Mouse (Mus musculus) cerebellum, adult 11 months (tissue): ENCODE measurements around the gene Larp1.

Experiments
- DNase-seq: peaks from one replicate; pipeline ENCODE4 v3.0.0; 2022

Gene Larp1

GRCm38 (mm10) chr11:58009051-58009515, at the start of gene Larp1:
Gene Larp1, plus strand, starts transcription at chr11:58009064.
- DNase-seq = peak; percentile 63

DNA sequence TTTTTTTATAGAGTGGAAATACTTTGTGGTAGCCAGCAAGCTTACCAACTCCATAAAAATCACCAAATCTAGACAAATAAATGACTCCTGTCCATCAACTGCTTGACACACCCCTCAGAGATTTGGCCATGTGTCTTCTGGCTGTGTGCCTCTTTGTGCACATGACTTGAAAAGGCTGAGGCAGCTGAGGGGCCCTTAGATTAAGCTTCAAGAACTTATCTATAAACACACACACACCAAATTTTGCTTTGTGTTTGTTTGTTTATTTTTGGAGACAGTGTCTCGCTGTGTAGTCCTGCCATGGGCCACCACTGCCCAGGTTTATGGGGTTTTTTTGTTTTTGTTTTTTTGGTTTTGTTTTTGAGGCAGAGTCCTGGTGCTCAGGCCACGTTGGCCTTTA, 48.9 kb upstream of the Larp1 start:
- DNase-seq = no peak

DNA sequence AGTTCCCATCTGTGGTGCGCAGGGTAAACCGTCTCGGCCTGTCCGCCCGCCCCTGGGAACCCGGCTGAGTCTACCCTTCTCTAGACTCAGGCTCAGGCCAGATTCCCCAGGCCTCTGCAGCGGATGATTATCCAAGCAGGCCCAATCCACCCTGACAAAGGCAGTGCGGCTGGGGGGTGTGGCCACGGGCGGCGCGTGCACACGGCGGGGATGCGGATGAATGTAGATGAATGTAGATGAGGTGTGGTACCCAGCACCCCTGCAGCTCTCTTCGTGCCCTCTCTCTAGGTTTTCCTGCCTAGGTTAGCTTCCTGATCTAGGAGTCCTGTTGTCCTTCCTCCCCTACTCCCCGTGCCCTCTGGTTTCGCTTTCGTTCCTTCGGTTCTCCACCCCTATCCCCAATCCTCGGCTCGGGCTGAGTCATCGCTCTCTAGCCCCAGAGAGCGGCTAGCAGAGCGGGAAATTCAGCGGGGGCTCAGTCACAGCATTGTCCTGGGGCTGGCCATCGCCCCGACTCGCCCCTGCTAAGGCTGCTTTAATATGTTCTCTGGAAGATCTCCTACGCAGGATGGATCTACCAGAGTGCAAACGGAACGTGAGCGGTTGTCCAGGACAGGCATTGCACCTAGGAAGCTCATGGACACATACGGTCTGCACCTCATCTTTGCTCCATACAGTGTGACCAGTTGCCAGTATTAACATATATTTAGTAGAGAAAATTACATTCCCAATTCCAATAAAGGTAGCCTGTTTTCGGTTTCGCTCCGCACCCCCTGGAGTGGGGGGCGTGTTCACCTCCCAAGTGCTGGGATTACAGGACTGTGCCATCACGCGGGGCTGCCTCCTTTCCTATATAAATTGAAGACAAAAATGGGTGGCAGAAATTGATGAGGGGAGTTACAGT, 46.2 kb upstream of the Larp1 start:
- peak; percentile 81 for DNase-seq

- no peak for DNase-seq
Measured at GRCm38 (mm10) chr11:57963291-57963870, 45.5 kb upstream of the Larp1 start.

- no peak for DNase-seq
Measured at GRCm38 (mm10) chr11:57966630-57967029, 42.2 kb upstream of the Larp1 start.

DNA sequence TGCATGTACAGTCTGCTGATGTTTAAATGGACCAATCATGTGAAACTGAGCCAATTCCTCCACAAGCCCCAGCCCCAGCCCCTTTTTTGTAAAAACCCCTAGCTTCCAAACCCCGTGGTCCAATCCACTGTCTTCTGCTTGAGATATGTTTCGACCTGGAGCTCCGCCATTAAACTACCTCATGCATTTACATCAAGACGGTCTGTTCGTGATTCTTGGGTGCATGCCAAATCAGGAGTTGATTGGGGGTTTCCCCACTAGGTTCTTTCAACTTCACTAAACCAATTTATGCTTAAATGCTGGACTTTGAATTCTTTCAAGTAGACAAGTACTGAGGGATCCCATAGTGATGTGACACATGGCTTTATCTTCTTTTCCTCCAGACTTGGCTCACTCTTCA, 40.6 kb upstream of the Larp1 start:
- DNase-seq = no peak

GRCm38 (mm10) chr11:57970541-57970940, 38.3 kb upstream of the Larp1 start:
- DNase-seq = no peak

DNA sequence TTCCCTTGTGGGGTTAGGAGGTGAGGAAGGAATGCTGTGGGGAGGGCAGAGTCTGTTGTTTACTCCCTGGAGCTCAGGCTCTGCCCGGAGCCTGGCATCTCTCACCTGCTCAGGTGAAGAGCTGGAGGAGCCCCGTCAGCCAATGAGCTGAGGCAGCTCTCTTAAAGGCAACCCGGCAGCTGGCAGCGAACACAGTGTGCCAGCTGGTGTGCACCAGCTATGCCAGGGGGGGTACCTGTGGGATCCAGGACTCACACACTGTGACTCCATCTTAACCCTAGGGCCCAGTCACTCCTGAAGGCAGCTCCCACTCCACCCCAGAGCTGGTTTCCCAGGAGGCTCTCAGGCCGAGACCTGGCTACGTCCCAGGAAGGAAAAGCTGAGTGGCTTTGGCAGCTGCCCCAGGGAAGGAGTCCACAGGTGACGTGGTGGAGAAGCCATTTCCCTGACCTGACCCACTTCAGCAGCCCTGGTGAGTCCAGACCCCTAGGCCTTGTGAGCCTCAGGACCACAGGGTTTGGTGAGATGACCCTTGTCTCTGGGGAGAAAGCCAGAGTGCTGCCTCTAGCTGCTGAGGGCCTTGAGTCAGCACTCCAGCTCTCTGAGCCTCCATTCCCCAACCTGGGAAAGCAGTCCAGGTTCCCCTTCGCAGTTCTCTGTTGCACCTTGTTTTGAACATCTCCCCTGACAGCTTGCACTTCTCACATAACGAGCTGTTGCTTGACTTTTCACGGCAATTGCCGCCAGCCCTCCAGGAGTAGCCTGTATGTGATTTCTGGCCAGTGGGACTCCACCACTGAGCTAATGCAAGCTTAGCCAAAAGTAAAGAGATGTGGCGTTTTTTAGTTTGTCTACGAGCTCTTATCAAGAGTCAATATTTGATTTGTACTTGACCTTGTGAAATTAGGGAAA, 35.6 kb upstream of the Larp1 start:
- peak; percentile 65 for DNase-seq

DNA sequence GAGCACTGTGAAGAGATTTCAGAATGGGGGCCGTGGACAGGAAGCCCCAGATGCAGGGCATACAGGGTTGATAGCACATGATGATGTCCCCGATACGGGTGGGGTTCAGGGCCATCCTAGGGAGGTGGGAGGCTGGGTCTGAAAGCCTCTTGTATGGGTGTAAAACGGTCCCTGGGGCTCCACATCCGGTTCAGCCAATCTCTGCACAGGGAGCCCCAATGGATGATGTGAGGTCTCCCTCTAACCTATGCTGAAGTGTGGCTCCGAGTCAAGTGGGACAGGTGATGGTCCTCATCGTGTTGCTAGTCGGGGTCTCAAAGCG, 35.0 kb upstream of the Larp1 start:
- DNase-seq = no peak

DNA sequence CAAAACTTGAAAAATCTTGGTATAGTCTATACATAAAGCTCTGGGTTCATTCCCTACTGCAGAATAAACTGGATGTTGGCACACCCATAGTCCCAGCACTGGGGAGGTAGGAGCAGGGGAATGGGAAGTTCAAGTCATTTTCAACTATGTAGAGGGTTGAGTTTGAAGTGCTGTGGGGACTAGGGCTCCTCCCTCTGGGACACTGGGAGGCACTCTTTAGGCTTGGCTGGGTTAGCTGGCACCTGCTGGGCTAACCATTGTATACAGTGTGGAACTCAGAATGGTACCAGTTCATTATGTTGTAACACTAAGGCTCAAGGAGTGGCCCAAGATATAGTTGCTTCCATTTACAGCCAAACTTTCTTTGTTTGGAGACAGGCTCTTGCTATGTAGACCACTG, 33.0 kb upstream of the Larp1 start:
- DNase-seq = no peak

DNA sequence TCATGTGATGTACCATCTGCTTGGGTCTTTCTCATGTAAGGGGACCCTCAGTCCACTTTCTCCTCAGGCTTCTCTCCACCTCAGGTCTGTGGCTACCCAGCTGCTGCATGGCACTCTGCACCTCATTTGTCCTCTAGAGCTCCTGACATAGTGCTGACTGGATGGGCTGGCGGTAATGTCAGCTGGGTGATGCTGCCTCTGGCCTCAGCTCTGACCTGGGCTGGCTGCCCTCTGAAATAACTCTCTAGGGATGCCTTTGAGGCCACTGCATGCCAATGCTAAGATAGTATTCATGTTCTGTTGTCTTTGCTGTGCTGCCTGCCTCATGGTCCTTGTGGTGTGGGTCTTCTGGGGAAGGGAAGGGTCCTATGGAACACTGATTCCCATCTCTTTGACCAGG, 31.2 kb upstream of the Larp1 start:
- DNase-seq = no peak

DNA sequence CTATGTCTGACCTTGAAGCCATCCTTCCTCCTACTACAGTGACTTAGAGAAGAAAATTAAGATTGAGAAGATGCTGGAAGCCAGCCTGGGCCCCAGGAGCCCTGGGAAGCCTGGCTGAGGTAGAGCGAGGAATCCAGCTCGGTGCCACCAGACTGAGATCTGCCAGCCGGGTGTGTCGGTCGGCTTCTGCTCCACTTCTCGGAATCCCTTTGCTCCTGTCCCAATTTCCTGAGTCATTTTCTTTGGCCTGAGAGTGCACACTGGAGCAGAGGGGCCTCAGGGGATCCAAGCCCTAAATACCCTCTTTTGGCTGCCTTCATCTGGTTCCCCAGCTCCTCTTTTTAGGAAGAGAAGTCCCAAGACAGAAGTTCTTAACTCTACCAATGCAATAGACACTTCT, 29.2 kb upstream of the Larp1 start:
- DNase-seq = no peak

GRCm38 (mm10) chr11:57981083-57981809, 27.6 kb upstream of the Larp1 start:
- no peak for DNase-seq

- no peak for DNase-seq
Measured at GRCm38 (mm10) chr11:57983480-57984342, 25.2 kb upstream of the Larp1 start.

- DNase-seq = no peak
Measured at GRCm38 (mm10) chr11:57984343-57984666, 24.6 kb upstream of the Larp1 start.

DNA sequence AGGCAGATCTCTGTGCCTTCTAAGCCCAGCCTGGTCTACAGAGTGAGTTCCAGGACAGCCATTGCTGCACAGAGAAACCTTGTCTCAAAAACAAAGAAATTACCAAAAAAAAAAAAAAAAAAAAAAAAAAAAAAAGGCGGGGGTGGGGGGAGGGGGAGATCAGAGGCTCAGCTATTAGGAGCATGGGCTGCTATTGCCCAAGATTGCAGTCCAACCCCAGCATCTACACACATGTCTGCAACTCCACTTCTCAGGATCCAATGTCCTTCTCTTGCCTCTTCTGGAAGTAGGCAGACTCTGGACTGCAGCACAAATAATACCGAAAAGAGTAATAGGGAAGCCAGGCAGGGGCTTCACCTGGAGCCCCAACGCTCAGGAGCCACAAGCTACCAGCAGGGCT, 23.4 kb upstream of the Larp1 start:
- no peak for DNase-seq

DNA sequence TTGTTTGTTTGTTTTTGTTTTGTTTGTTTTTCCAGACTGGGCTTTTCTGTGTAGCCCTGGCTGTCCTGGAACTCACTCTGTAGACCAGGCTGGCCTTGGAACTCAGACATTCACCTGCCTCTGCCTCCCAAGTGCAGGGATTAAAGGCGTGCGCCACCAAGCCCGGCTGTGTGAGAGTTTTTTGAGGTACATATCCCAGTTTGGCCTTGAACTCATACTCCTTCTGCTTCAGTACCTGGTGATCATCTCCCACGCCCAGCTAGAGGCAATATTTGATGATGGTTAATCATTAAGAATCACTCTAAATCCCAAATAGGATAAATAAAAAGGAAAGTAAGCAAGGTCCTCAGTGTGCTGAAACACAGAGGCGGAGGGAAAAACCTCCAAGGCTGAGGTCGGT, 22.8 kb upstream of the Larp1 start:
- DNase-seq = no peak

- DNase-seq = no peak
Measured at GRCm38 (mm10) chr11:57986456-57986855, 22.4 kb upstream of the Larp1 start.

GRCm38 (mm10) chr11:57986861-57987260, 22.0 kb upstream of the Larp1 start:
- no peak for DNase-seq

- no peak for DNase-seq
Measured at GRCm38 (mm10) chr11:57998168-57998567, 10.7 kb upstream of the Larp1 start.

GRCm38 (mm10) chr11:57998872-57999271, 10.0 kb upstream of the Larp1 start:
- no peak for DNase-seq

GRCm38 (mm10) chr11:58003126-58003525, 5.7 kb upstream of the Larp1 start:
- no peak for DNase-seq
